Mouse (Mus musculus) MEL (cell line): Measurements from ENCODE around the gene Pgap3.

Source experiments
- CTCF ChIP-seq, 3 experiments: IDR thresholded peaks in 2 of 3; conservative IDR thresholded peaks in 1 of 3; 2 replicates each; pipeline ENCODE4 v1.5.1; 2011 to 2012; ENCODE audit warnings: low read length in 3 of 3, low read depth in 2 of 3, mild to moderate bottlenecking in 2 of 3, improper control_type of control experiment in 1 of 3, inconsistent platforms in 1 of 3, mixed read lengths in 1 of 3, moderate library complexity in 1 of 3; ENCODE audit not compliant: control insufficient read depth in 1 of 3, insufficient read depth in 1 of 3, poor library complexity in 1 of 3, severe bottlenecking in 1 of 3
- EP300 ChIP-seq, 2 experiments: IDR thresholded peaks; 2 replicates each; pipeline ENCODE4 v1.6.1; 2011; ENCODE audit warnings: improper control_type of control experiment in 2 of 2, low read length in 2 of 2, low read depth in 1 of 2, mild to moderate bottlenecking in 1 of 2
- GABPA ChIP-seq: IDR thresholded peaks from 2 replicates; pipeline ENCODE4 v1.6.1; 2012; ENCODE audit warnings: low read depth, mild to moderate bottlenecking, inconsistent platforms, low read length, improper control_type of control experiment, moderate library complexity
- MAFK ChIP-seq: IDR thresholded peaks from 2 replicates; pipeline ENCODE4 v1.6.1; 2011; ENCODE audit warnings: low read depth, mild to moderate bottlenecking, low read length, improper control_type of control experiment, borderline replicate concordance
- MAX ChIP-seq: IDR thresholded peaks from 2 replicates; pipeline ENCODE4 v1.6.1; 2011; ENCODE audit warnings: low read length, improper control_type of control experiment
- MYB ChIP-seq: IDR thresholded peaks from 2 replicates; pipeline ENCODE4 v1.6.1; 2011; ENCODE audit warnings: mild to moderate bottlenecking, low read depth, low read length, improper control_type of control experiment
- POLR2A ChIP-seq, 2 experiments: IDR thresholded peaks; 2 replicates each; pipeline ENCODE4 v1.6.1; 2011 to 2012; ENCODE audit warnings: low read length in 2 of 2, mild to moderate bottlenecking in 2 of 2, control low read depth in 1 of 2, improper control_type of control experiment in 1 of 2, low read depth in 1 of 2, moderate library complexity in 1 of 2; ENCODE audit not compliant: control insufficient read depth in 1 of 2, insufficient read depth in 1 of 2, poor library complexity in 1 of 2
- RAD21 ChIP-seq: IDR thresholded peaks from 2 replicates; pipeline ENCODE4 v1.6.1; 2011; ENCODE audit warnings: mild to moderate bottlenecking, low read depth, low read length, improper control_type of control experiment
- RCOR1 ChIP-seq: IDR thresholded peaks from 2 replicates; pipeline ENCODE4 v1.6.1; 2012; ENCODE audit warnings: low read depth, mild to moderate bottlenecking, inconsistent platforms, low read length, improper control_type of control experiment
- TAL1 ChIP-seq: IDR thresholded peaks from 2 replicates; pipeline ENCODE4 v1.6.1; 2012; ENCODE audit warnings: mild to moderate bottlenecking, inconsistent platforms, low read length, moderate library complexity, mixed read lengths
- UBTF ChIP-seq: IDR thresholded peaks from 2 replicates; pipeline ENCODE4 v1.6.1; 2012; ENCODE audit warnings: low read depth, mild to moderate bottlenecking, inconsistent platforms, low read length, improper control_type of control experiment, moderate library complexity, borderline replicate concordance; ENCODE audit not compliant: insufficient read depth
- ZC3H11A ChIP-seq: IDR thresholded peaks from 2 replicates; pipeline ENCODE4 v1.6.1; 2012; ENCODE audit warnings: low read depth, mild to moderate bottlenecking, inconsistent platforms, low read length, improper control_type of control experiment
- ZMIZ1 ChIP-seq: IDR thresholded peaks from 2 replicates; pipeline ENCODE4 v1.6.1; 2012; ENCODE audit warnings: low read depth, mild to moderate bottlenecking, inconsistent platforms, low read length, improper control_type of control experiment, moderate library complexity

GRCm38 (mm10) chr11:98369337-98369736 lies 31.0 kb downstream of the Pgap3 start:
- TF ChIP-seq CTCF (IDR thresholded peaks at IDR 0.05 in 2 of 3, conservative IDR thresholded peaks at IDR 0.05 in 1 of 3; ENCODE audit: control insufficient read depth in 1 of 3, insufficient read depth in 1 of 3, low read depth in 2 of 3, low read length in 3 of 3, poor library complexity in 1 of 3, severe bottlenecking in 1 of 3) (no peak), ZC3H11A (no peak), MYB (no peak), POLR2A (IDR thresholded peaks at IDR 0.05; ENCODE audit: control insufficient read depth in 1 of 2, insufficient read depth in 1 of 2, low read depth in 1 of 2, low read length in 2 of 2, poor library complexity in 1 of 2) (no peak), TAL1 (no peak), ZMIZ1 (no peak), MAFK (no peak), RCOR1 (no peak), MAX (no peak), GABPA (no peak), RAD21 (no peak), UBTF (no peak), EP300 (IDR thresholded peaks at IDR 0.05; ENCODE audit: low read depth in 1 of 2, low read length in 2 of 2) (no peak)
